Mouse (Mus musculus) myocyte (in vitro differentiated cells): ENCODE data around the gene Cacnb3. TPM values are rescaled to one million over a fixed set of nuclear protein-coding genes. Genes with fewer than 3 reads are reported as not detected.

Experiments
- H3K27me3 ChIP-seq: one replicate; pipeline ENCODE4 v1.6.1; 2011; ENCODE audit not compliant: control insufficient read depth, insufficient read depth, insufficient read length
- H3K36me3 ChIP-seq: one replicate; pipeline ENCODE4 v1.6.1; 2011; ENCODE audit not compliant: control insufficient read depth, insufficient read depth
- H3K4me2 ChIP-seq: one replicate; pipeline ENCODE4 v1.6.1; 2011; ENCODE audit warnings: low read depth, control low read depth
- H3K4me3 ChIP-seq: one replicate; pipeline ENCODE4 v1.5.1; 2011; ENCODE audit warnings: mild to moderate bottlenecking, control low read depth, moderate library complexity
- H3K79me2 ChIP-seq: one replicate; pipeline ENCODE4 v1.6.1; 2011; ENCODE audit not compliant: control insufficient read depth, insufficient read depth
- H3ac ChIP-seq: one replicate; pipeline ENCODE4 v1.6.1; 2011; ENCODE audit not compliant: control insufficient read depth, insufficient read length
- CEBPB ChIP-seq: IDR thresholded peaks from 2 replicates; pipeline ENCODE4 v1.6.1; 2011; ENCODE audit warnings: mild to moderate bottlenecking, moderate library complexity; ENCODE audit not compliant: poor library complexity, insufficient read depth, severe bottlenecking
- E2F4 ChIP-seq: IDR thresholded peaks from one replicate; pipeline ENCODE4 v1.6.1; 2011; ENCODE audit warnings: mild to moderate bottlenecking, control low read depth, moderate library complexity; ENCODE audit not compliant: insufficient read depth
- MAX ChIP-seq: IDR thresholded peaks from one replicate; pipeline ENCODE4 v1.6.1; 2011; ENCODE audit warnings: low read depth, mild to moderate bottlenecking, control low read depth
- MYOD1 ChIP-seq, 3 experiments: IDR thresholded peaks; one replicate each; pipeline ENCODE4 v1.6.1; 2011; ENCODE audit warnings: control low read depth in 2 of 3, low read depth in 2 of 3, mild to moderate bottlenecking in 2 of 3, moderate library complexity in 1 of 3; ENCODE audit not compliant: insufficient read length in 2 of 3, control insufficient read depth in 1 of 3
- MYOG ChIP-seq, 3 experiments: IDR thresholded peaks; one replicate each; pipeline ENCODE4 v1.6.1; 2011; ENCODE audit warnings: control low read depth in 2 of 3, low read depth in 2 of 3, mild to moderate bottlenecking in 2 of 3; ENCODE audit not compliant: insufficient read length in 2 of 3, control insufficient read depth in 1 of 3, insufficient read depth in 1 of 3
- POLR2A ChIP-seq: IDR thresholded peaks from one replicate; pipeline ENCODE4 v1.6.1; 2011; ENCODE audit warnings: low read depth, mild to moderate bottlenecking, control low read depth, moderate library complexity; ENCODE audit not compliant: insufficient read length
- POLR2AphosphoS2 ChIP-seq: IDR thresholded peaks from one replicate; pipeline ENCODE4 v1.6.1; 2011; ENCODE audit warnings: low read depth, control low read depth; ENCODE audit not compliant: insufficient read length
- REST ChIP-seq: IDR thresholded peaks from one replicate; pipeline ENCODE4 v1.6.1; 2011; ENCODE audit warnings: mild to moderate bottlenecking, control low read depth, moderate library complexity; ENCODE audit not compliant: insufficient read depth, insufficient read length
- SRF ChIP-seq: IDR thresholded peaks from one replicate; pipeline ENCODE4 v1.6.1; 2011; ENCODE audit warnings: low read depth; ENCODE audit not compliant: control insufficient read depth, insufficient read length
- TCF12 ChIP-seq: IDR thresholded peaks from one replicate; pipeline ENCODE4 v1.6.1; 2011; ENCODE audit warnings: mild to moderate bottlenecking, control low read depth; ENCODE audit not compliant: poor library complexity, insufficient read depth, severe bottlenecking
- TCF3 ChIP-seq: IDR thresholded peaks from one replicate; pipeline ENCODE4 v1.6.1; 2011; ENCODE audit warnings: low read depth, control low read depth; ENCODE audit not compliant: insufficient read length
- USF1 ChIP-seq: IDR thresholded peaks from one replicate; pipeline ENCODE4 v1.6.1; 2011; ENCODE audit warnings: low read depth, mild to moderate bottlenecking, control low read depth, moderate library complexity
- polyA plus RNA-seq: library from polyadenylated mRNA; unstranded; fragments of >200 nt; fragmentation: generic; extraction: Trizol; gene quantifications from one replicate; pipeline ENCODE4 v1.2.1, GENCODE M21; 2012; ENCODE audit warnings: missing spikeins

The Cacnb3 gene
- polyA plus RNA-seq, 1 experiment = 80.8 TPM

DNA sequence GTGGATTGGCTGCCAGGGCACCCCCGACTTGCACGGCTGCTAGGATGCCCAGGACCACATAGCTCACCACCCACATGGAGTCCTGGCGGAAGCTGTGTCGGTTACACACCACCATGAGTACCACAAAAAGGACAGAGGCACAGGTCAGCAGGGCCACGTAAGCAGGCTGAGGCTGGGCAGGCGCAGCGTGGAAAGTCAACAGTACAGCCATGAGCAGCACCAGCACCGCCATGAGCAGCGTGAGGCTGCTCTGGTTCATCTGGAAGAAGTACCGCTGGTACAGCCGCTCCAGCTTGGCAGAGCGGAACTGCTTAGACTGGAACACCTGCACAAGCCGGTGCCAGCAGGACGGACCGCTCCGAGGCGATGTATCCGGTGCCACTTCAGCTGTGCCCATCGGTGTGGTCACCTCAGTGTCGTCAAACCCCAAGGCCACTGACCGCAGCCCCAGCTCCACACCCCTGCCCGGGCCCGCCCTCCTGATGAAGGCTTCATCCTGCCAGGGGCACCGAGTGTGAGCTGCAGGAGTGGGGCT lies 26.5 kb upstream of the Cacnb3 start:
- H3ac ChIP-seq = no peak overlapping the region
- TF ChIP-seq MYOD1 (IDR thresholded peaks at IDR 0.05; ENCODE audit: control insufficient read depth in 1 of 3, insufficient read length in 2 of 3, low read depth in 2 of 3) = peak in 1 of 3 experiments; percentile 13
- no peak for TF ChIP-seq E2F4
- H3K4me2 ChIP-seq = no peak overlapping the region
- no peaks in the 10 kb centered on the region for H3K27me3 ChIP-seq
- H3K79me2 ChIP-seq = peaks cover 56% of the 10 kb centered on the region
- no peaks in the 10 kb centered on the region for H3K36me3 ChIP-seq
- H3K4me3 ChIP-seq = no peak overlapping the region

DNA sequence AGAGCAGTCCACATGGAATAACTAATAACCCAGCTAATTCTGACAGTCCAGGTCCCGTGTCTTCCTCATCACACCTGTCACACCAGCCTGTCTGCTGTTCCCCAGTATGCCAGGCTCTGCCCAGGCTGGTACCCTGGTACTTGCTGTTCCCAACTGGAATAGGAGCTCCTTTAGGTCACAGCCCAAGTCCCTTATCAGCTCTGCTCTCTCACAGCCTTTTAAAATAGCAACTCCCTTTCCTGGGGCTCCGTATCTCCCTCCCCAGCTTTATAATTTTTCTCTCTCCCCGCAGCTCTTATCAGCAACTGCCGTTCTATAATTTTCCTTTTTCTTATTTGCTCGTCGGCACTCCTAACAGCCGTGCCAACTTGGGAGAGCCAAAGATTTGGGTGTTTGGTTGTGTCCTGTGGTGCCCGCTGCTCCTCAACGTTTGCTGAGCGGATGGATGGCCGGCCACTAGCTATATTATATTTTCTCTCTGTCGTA lies 24.5 kb upstream of the Cacnb3 start:
- H3K4me2 ChIP-seq = no peak overlapping the region

GRCm38 (mm10) chr15:98606739-98607138 lies 23.9 kb upstream of the Cacnb3 start:
- Histone ChIP-seq H3K27me3 (no peaks in the 10 kb centered on the region), H3ac (no peak overlapping the region), H3K4me2 (peak overlapping the region; percentile 94), H3K4me3 (peak overlapping the region; percentile 84), H3K79me2 (peaks cover 51% of the 10 kb centered on the region), H3K36me3 (no peaks in the 10 kb centered on the region)
- TF ChIP-seq SRF (no peak), TCF12 (no peak), MYOG (IDR thresholded peaks at IDR 0.05; ENCODE audit: control insufficient read depth in 1 of 3, insufficient read depth in 1 of 3, insufficient read length in 2 of 3, low read depth in 2 of 3) (no peak), CEBPB (no peak), POLR2A (no peak), E2F4 (no peak), MYOD1 (IDR thresholded peaks at IDR 0.05; ENCODE audit: control insufficient read depth in 1 of 3, insufficient read length in 2 of 3, low read depth in 2 of 3) (no peak), USF1 (no peak), POLR2AphosphoS2 (no peak), TCF3 (no peak), MAX (no peak), REST (no peak)

More for the DNA sequence above, 24.5 kb upstream of the Cacnb3 start:
- Histone ChIP-seq H3K4me3 (no peak overlapping the region), H3ac (no peak overlapping the region), H3K79me2 (peaks cover 56% of the 10 kb centered on the region), H3K36me3 (no peaks in the 10 kb centered on the region), H3K27me3 (no peaks in the 10 kb centered on the region)
- TF ChIP-seq MYOG (IDR thresholded peaks at IDR 0.05; ENCODE audit: control insufficient read depth in 1 of 3, insufficient read depth in 1 of 3, insufficient read length in 2 of 3, low read depth in 2 of 3) (no peak), POLR2A (no peak), MAX (no peak), REST (no peak), TCF12 (no peak), CEBPB (no peak), MYOD1 (IDR thresholded peaks at IDR 0.05; ENCODE audit: control insufficient read depth in 1 of 3, insufficient read length in 2 of 3, low read depth in 2 of 3) (no peak), E2F4 (no peak), USF1 (no peak), TCF3 (no peak), SRF (no peak), POLR2AphosphoS2 (no peak)

DNA sequence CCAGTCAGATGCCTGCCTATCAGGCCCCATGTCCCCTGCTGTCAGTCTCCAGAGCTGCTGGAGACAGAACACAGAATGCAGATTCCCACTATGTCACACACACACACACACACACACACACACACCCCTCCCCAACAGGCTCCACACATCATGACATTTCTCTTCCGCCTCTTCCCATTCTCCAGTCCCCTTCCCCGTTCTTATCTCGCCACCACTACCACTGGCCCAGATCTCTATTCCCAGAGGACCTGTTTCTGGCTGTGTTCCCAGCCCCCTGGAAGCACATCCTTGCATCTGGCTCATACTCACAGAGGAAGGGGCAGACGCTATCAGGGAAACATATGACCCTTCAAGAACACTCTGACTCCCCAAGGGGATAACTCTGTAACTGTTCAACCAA lies 23.1 kb upstream of the Cacnb3 start:
- Histone ChIP-seq H3K4me2 (peak overlapping the region; percentile 94), H3ac (no peak overlapping the region), H3K27me3 (no peaks in the 10 kb centered on the region), H3K4me3 (peak overlapping the region; percentile 84), H3K79me2 (peaks cover 44% of the 10 kb centered on the region), H3K36me3 (no peaks in the 10 kb centered on the region)
- TF ChIP-seq TCF12 (no peak), POLR2A (no peak), MAX (no peak), POLR2AphosphoS2 (no peak), REST (no peak), E2F4 (no peak)

GRCm38 (mm10) chr15:98608058-98608783 lies 22.4 kb upstream of the Cacnb3 start:
- no peaks in the 10 kb centered on the region for H3K27me3 ChIP-seq
- peak overlapping the region; percentile 94 for H3K4me2 ChIP-seq
- H3K36me3 ChIP-seq = no peaks in the 10 kb centered on the region
- H3ac ChIP-seq = peak overlapping the region; percentile 4
- H3K79me2 ChIP-seq = peaks cover 44% of the 10 kb centered on the region
- TF ChIP-seq MYOD1 (IDR thresholded peaks at IDR 0.05; ENCODE audit: control insufficient read depth in 1 of 3, insufficient read length in 2 of 3, low read depth in 2 of 3) (no peak), SRF (no peak), REST (no peak), E2F4 (no peak), POLR2A (no peak)
- H3K4me3 ChIP-seq = peak overlapping the region; percentile 84
